Mouse (Mus musculus): ENCODE measurements at regions not wholly inside any gene's neighbourhood (a gene's known extent, or its start where the extent isn't known, plus 50 kb on each side); places are given as distances from the start of the nearest gene placed in this dataset.

GRCm38 (mm10) chr3:40169590-40169989, 361.5 kb upstream of the Intu start:
- Histone ChIP-seq H3K9ac (ENCODE audit: low read depth, low read length) (no peak overlapping the region), H3K9me3 (ENCODE audit: control insufficient read depth, low read length) (no peaks in the 10 kb centered on the region), H3K4me2 (ENCODE audit: low read length) (no peak overlapping the region), H3K4me1 (ENCODE audit: control insufficient read depth, insufficient read depth, low read depth, low read length) (no peaks in the 10 kb centered on the region), H3K27me3 (replicated peaks; ENCODE audit: control insufficient read depth, insufficient read depth, low read length) (no peaks in the 10 kb centered on the region), H3K4me3 (ENCODE audit: low read length) (no peak overlapping the region), H3K36me3 (ENCODE audit: control insufficient read depth, insufficient read depth, low read length) (no peaks in the 10 kb centered on the region), H3K27ac (ENCODE audit: low read depth, low read length) (no peak overlapping the region)
- no peak for ATAC-seq
- WGBS, result 94% methylated on average over 2 of the region's 2 CpGs

GRCm38 (mm10) chr3:40179726-40180317, 351.3 kb upstream of the Intu start:
- WGBS, result 78% methylated on average over 3 of the region's 3 CpGs
- H3K27me3 ChIP-seq (replicated peaks; ENCODE audit: control insufficient read depth, insufficient read depth, low read length), result no peaks in the 10 kb centered on the region
- no peak overlapping the region for H3K9ac ChIP-seq (ENCODE audit: low read depth, low read length)
- ATAC-seq, result no peak
- no peaks in the 10 kb centered on the region for H3K9me3 ChIP-seq (ENCODE audit: control insufficient read depth, low read length)
- no peaks in the 10 kb centered on the region for H3K4me1 ChIP-seq (ENCODE audit: control insufficient read depth, insufficient read depth, low read depth, low read length)
- no peak overlapping the region for H3K27ac ChIP-seq (ENCODE audit: low read depth, low read length)
- no peak overlapping the region for H3K4me2 ChIP-seq (ENCODE audit: low read length)
- H3K36me3 ChIP-seq (ENCODE audit: control insufficient read depth, insufficient read depth, low read length), result no peaks in the 10 kb centered on the region
- no peak overlapping the region for H3K4me3 ChIP-seq (ENCODE audit: low read length)

- Histone ChIP-seq H3K36me3 (ENCODE audit: control insufficient read depth, insufficient read depth, low read length) (no peaks in the 10 kb centered on the region), H3K27me3 (replicated peaks; ENCODE audit: control insufficient read depth, insufficient read depth, low read length) (no peaks in the 10 kb centered on the region), H3K4me2 (ENCODE audit: low read length) (no peak overlapping the region), H3K27ac (ENCODE audit: low read depth, low read length) (no peak overlapping the region), H3K9ac (ENCODE audit: low read depth, low read length) (no peak overlapping the region), H3K4me1 (ENCODE audit: control insufficient read depth, insufficient read depth, low read depth, low read length) (no peaks in the 10 kb centered on the region), H3K4me3 (ENCODE audit: low read length) (no peak overlapping the region), H3K9me3 (ENCODE audit: control insufficient read depth, low read length) (no peaks in the 10 kb centered on the region)
- ATAC-seq, result no peak
- WGBS, result 90% methylated on average over 5 of the region's 5 CpGs
Observed at GRCm38 (mm10) chr3:40185597-40186320, 345.3 kb upstream of the Intu start.

GRCm38 (mm10) chr3:40189529-40189928, 341.6 kb upstream of the Intu start:
- no peaks in the 10 kb centered on the region for H3K36me3 ChIP-seq (ENCODE audit: control insufficient read depth, insufficient read depth, low read length)
- no peaks in the 10 kb centered on the region for H3K27me3 ChIP-seq (replicated peaks; ENCODE audit: control insufficient read depth, insufficient read depth, low read length)
- no peak overlapping the region for H3K9ac ChIP-seq (ENCODE audit: low read depth, low read length)
- no peak overlapping the region for H3K4me3 ChIP-seq (ENCODE audit: low read length)
- H3K4me2 ChIP-seq (ENCODE audit: low read length), result no peak overlapping the region
- ATAC-seq, result no peak
- no peaks in the 10 kb centered on the region for H3K9me3 ChIP-seq (ENCODE audit: control insufficient read depth, low read length)
- no peaks in the 10 kb centered on the region for H3K4me1 ChIP-seq (ENCODE audit: control insufficient read depth, insufficient read depth, low read depth, low read length)
- 88% methylated on average over 6 of the region's 6 CpGs for WGBS
- no peak overlapping the region for H3K27ac ChIP-seq (ENCODE audit: low read depth, low read length)

- no peak overlapping the region for H3K4me3 ChIP-seq (ENCODE audit: low read length)
- no peaks in the 10 kb centered on the region for H3K4me1 ChIP-seq (ENCODE audit: control insufficient read depth, insufficient read depth, low read depth, low read length)
- no peak overlapping the region for H3K9ac ChIP-seq (ENCODE audit: low read depth, low read length)
- WGBS, result 78% methylated on average over 4 of the region's 4 CpGs
- no peak overlapping the region for H3K4me2 ChIP-seq (ENCODE audit: low read length)
- H3K27ac ChIP-seq (ENCODE audit: low read depth, low read length), result no peak overlapping the region
- no peaks in the 10 kb centered on the region for H3K36me3 ChIP-seq (ENCODE audit: control insufficient read depth, insufficient read depth, low read length)
- ATAC-seq, result no peak
- H3K9me3 ChIP-seq (ENCODE audit: control insufficient read depth, low read length), result no peaks in the 10 kb centered on the region
- H3K27me3 ChIP-seq (replicated peaks; ENCODE audit: control insufficient read depth, insufficient read depth, low read length), result no peaks in the 10 kb centered on the region
Observed at GRCm38 (mm10) chr3:40190024-40190423, 341.1 kb upstream of the Intu start.

- 88% methylated on average over 4 of the region's 4 CpGs for WGBS
- Histone ChIP-seq H3K36me3 (ENCODE audit: control insufficient read depth, insufficient read depth, low read length) (no peaks in the 10 kb centered on the region), H3K9ac (ENCODE audit: low read depth, low read length) (no peak overlapping the region), H3K4me3 (ENCODE audit: low read length) (no peak overlapping the region), H3K27me3 (replicated peaks; ENCODE audit: control insufficient read depth, insufficient read depth, low read length) (no peaks in the 10 kb centered on the region), H3K9me3 (ENCODE audit: control insufficient read depth, low read length) (no peaks in the 10 kb centered on the region), H3K27ac (ENCODE audit: low read depth, low read length) (no peak overlapping the region), H3K4me1 (ENCODE audit: control insufficient read depth, insufficient read depth, low read depth, low read length) (no peaks in the 10 kb centered on the region), H3K4me2 (ENCODE audit: low read length) (no peak overlapping the region)
- ATAC-seq, result no peak
Observed at GRCm38 (mm10) chr3:40200174-40200573, 330.9 kb upstream of the Intu start.

DNA sequence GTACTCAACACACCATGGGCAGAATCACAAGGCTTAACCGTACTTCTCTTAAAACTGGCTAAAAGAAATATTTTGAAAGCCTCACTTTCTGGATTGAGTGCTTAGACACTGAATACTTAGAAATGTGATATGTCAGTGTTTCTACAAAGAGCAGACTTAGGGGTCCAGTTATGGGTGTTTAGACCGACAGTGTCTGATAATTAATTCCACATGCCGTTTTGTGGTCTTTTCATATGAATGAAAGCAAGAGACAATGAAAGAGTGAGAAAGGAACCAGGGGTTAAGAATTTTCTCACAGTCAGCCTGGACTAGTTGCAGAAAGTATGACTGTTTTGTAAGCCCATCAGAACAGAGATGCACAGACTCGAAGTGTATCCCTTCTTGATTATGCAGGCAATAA, 324.8 kb upstream of the Intu start:
- WGBS, result 32% methylated on average over 4 of the region's 4 CpGs
- no peak for ATAC-seq
- Histone ChIP-seq H3K27ac (ENCODE audit: low read depth, low read length) (no peak overlapping the region), H3K36me3 (ENCODE audit: control insufficient read depth, insufficient read depth, low read length) (no peaks in the 10 kb centered on the region), H3K4me3 (ENCODE audit: low read length) (no peak overlapping the region), H3K9ac (ENCODE audit: low read depth, low read length) (no peak overlapping the region), H3K27me3 (replicated peaks; ENCODE audit: control insufficient read depth, insufficient read depth, low read length) (no peaks in the 10 kb centered on the region), H3K4me1 (ENCODE audit: control insufficient read depth, insufficient read depth, low read depth, low read length) (no peaks in the 10 kb centered on the region), H3K4me2 (ENCODE audit: low read length) (no peak overlapping the region), H3K9me3 (ENCODE audit: control insufficient read depth, low read length) (no peaks in the 10 kb centered on the region)

- ATAC-seq, result no peak
- no peak overlapping the region for H3K27ac ChIP-seq (ENCODE audit: low read depth, low read length)
- H3K27me3 ChIP-seq (replicated peaks; ENCODE audit: control insufficient read depth, insufficient read depth, low read length), result no peaks in the 10 kb centered on the region
Observed at GRCm38 (mm10) chr3:40211793-40212192, 319.3 kb upstream of the Intu start.

DNA sequence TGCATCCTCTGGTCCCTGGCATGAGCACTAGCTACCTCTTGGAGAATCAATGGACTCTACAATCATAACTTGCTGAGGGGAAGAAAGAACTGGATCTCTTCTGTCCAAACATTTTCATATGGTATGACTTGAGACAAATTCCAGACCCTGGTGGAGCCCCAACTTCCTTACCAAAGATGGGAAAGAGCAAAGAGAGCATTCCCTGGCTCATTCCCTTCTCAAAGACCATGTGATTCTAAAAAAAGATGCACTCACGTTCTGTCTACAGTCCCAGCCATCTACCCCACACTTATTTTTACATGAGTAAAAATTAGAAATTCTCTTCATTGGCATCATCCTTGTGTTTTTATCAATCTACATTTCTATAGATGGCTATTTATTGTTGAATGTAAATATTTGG, 304.3 kb upstream of the Intu start:
- Histone ChIP-seq H3K4me3 (ENCODE audit: low read length) (no peak overlapping the region), H3K9ac (ENCODE audit: low read depth, low read length) (no peak overlapping the region), H3K27ac (ENCODE audit: low read depth, low read length) (no peak overlapping the region), H3K27me3 (replicated peaks; ENCODE audit: control insufficient read depth, insufficient read depth, low read length) (no peaks in the 10 kb centered on the region), H3K4me1 (ENCODE audit: control insufficient read depth, insufficient read depth, low read depth, low read length) (no peaks in the 10 kb centered on the region), H3K36me3 (ENCODE audit: control insufficient read depth, insufficient read depth, low read length) (no peaks in the 10 kb centered on the region), H3K4me2 (ENCODE audit: low read length) (no peak overlapping the region), H3K9me3 (ENCODE audit: control insufficient read depth, low read length) (no peaks in the 10 kb centered on the region)
- no peak for ATAC-seq
- WGBS, result 83% methylated on average over 1 of the region's 1 CpGs

More at GRCm38 (mm10) chr3:40211793-40212192, 319.3 kb upstream of the Intu start:
- Histone ChIP-seq H3K4me1 (ENCODE audit: control insufficient read depth, insufficient read depth, low read depth, low read length) (no peaks in the 10 kb centered on the region), H3K4me2 (ENCODE audit: low read length) (no peak overlapping the region), H3K9me3 (ENCODE audit: control insufficient read depth, low read length) (no peaks in the 10 kb centered on the region), H3K9ac (ENCODE audit: low read depth, low read length) (no peak overlapping the region), H3K36me3 (ENCODE audit: control insufficient read depth, insufficient read depth, low read length) (no peaks in the 10 kb centered on the region), H3K4me3 (ENCODE audit: low read length) (no peak overlapping the region)

Data from hindbrain, embryonic 16.5 days (tissue).